Mouse (Mus musculus) thymus, adult 2 months (tissue): ENCODE measurements around the gene Fam227b. TPM values are rescaled to one million over a fixed set of nuclear protein-coding genes. Genes with fewer than 3 reads are reported as not detected.

Experiments used
- DNase-seq: peaks from one replicate; pipeline ENCODE4 v3.0.0; 2021
- H3K27ac ChIP-seq: fragments of 200-500 bp; 2 replicates; pipeline ENCODE4 v1.5.1; 2012; ENCODE audit warnings: low read length, control low read depth; ENCODE audit not compliant: control insufficient read depth, insufficient read depth
- H3K27me3 ChIP-seq: fragments of 200-500 bp; 2 replicates; pipeline ENCODE4 v1.6.1; 2012; ENCODE audit warnings: mild to moderate bottlenecking, low read length, moderate library complexity, mixed read lengths; ENCODE audit not compliant: control insufficient read depth, insufficient read depth
- H3K36me3 ChIP-seq: fragments of 200-500 bp; 2 replicates; pipeline ENCODE4 v1.6.1; 2012; ENCODE audit warnings: mild to moderate bottlenecking, low read length, moderate library complexity; ENCODE audit not compliant: control insufficient read depth, insufficient read depth
- H3K4me1 ChIP-seq: fragments of 200-500 bp; replicated peaks from 2 replicates; pipeline ENCODE4 v1.6.1; 2012; ENCODE audit warnings: low read length; ENCODE audit not compliant: control insufficient read depth, insufficient read depth
- H3K4me3 ChIP-seq: fragments of 200-500 bp; 2 replicates; pipeline ENCODE4 v1.5.1; 2012; ENCODE audit warnings: mild to moderate bottlenecking, low read length, control low read depth, moderate library complexity; ENCODE audit not compliant: control insufficient read depth, insufficient read depth
- CTCF ChIP-seq: fragments of 200-500 bp; IDR thresholded peaks from 2 replicates; pipeline ENCODE4 v1.5.1; 2012; ENCODE audit warnings: mild to moderate bottlenecking, control low read depth, low read length, moderate library complexity, borderline replicate concordance; ENCODE audit not compliant: control insufficient read depth, poor library complexity, insufficient read depth; ENCODE audit errors: extremely low read depth
- POLR2A ChIP-seq: fragments of 200-500 bp; IDR thresholded peaks from 2 replicates; pipeline ENCODE4 v1.6.1; 2012; ENCODE audit warnings: mild to moderate bottlenecking, low read length, control low read depth, moderate library complexity; ENCODE audit not compliant: control insufficient read depth, poor library complexity, insufficient read depth; ENCODE audit errors: extremely low read depth
- WGBS: fragments of 180-500 bp; shearing (Covaris S2); methylation state at CpG from one replicate; pipeline ENCODE4 v1.1.7; 2018; 5-methylcytosine and 5-hydroxymethylcytosine counted together
- polyA plus RNA-seq: library from polyadenylated mRNA; depleted of rRNA; stranded (reverse); fragments of >200 nt; gene quantifications from 2 replicates; pipeline ENCODE4 v1.2.3, GENCODE M21; 2012

Gene Fam227b
- polyA plus RNA-seq, 1 experiment: not detected

DNA sequence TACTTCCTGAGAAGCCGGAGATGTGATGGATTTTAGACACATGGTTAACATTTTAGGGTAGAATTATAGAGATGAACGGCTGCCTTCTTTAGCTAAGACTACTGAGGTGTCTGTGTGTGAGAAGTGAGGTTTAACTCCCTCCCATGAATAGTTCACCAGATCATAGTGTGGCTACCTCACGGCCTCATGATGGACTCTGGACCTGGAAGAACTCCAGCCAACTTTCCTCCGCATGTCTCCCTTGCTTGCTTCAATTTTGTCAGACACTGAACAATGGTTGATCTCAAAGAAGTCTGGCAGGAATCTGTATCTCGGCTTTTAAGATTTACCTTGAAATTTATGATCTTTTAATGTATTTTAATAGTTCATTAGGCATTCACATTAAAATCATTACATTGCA, 106.2 kb downstream of the Fam227b start:
- TF ChIP-seq POLR2A (no peak), CTCF (no peak)
- 92% methylated on average over 5 of the region's 5 CpGs for WGBS
- Histone ChIP-seq H3K4me3 (no peak overlapping the region), H3K36me3 (no peaks in the 10 kb centered on the region), H3K27ac (no peak overlapping the region), H3K27me3 (no peaks in the 10 kb centered on the region), H3K4me1 (no peaks in the 10 kb centered on the region)
- DNase-seq: no peak

DNA sequence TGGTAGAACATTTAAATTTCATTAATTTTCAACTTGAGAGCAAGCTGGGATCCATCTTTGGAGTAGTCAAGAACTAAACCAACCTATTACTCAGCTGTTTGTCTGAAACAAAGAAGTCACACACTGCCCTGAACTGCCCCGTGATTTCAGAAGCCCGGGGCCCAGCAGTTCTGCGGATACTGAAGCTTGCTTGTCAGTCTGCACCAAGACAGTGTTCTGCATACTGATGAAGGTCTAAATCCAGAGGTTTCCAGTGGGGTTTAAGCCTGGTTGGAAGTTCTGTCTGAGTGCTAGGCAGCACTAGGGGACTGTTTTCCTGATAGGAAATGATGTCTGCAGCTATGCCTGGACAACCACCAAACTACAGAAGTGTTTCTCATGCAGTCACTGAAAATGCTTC, 109.1 kb downstream of the Fam227b start:
- DNase-seq: no peak
- no peak overlapping the region for H3K4me3 ChIP-seq
- no peak overlapping the region for H3K27ac ChIP-seq
- no peaks in the 10 kb centered on the region for H3K4me1 ChIP-seq
- WGBS: 85% methylated on average over 3 of the region's 3 CpGs
- H3K36me3 ChIP-seq: no peaks in the 10 kb centered on the region
- no peaks in the 10 kb centered on the region for H3K27me3 ChIP-seq
- no peak for TF ChIP-seq POLR2A
- no peak for TF ChIP-seq CTCF

DNA sequence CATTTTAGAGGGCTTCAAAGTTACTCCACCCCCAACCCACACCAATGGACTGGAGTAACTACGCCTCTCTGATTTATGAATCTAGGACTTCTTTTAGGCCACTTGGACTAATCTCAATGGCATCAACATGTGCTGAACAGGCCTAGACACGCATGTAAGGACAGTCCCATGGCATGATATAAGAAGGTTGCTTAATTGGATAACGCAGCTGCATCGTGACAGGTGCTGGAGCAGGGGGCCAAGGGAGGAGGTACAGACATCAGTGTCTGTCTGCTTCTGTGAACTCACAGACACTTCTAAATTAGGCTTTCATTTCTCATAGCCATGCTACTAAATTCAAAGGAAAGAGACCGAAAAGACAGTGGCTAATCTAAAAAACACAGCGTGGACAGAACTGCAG, 110.6 kb downstream of the Fam227b start:
- Histone ChIP-seq H3K36me3 (no peaks in the 10 kb centered on the region), H3K27ac (no peak overlapping the region), H3K4me3 (no peak overlapping the region), H3K27me3 (no peaks in the 10 kb centered on the region), H3K4me1 (no peaks in the 10 kb centered on the region)
- WGBS: 95% methylated on average over 6 of the region's 6 CpGs
- DNase-seq: no peak
- TF ChIP-seq CTCF (no peak), POLR2A (no peak)

DNA sequence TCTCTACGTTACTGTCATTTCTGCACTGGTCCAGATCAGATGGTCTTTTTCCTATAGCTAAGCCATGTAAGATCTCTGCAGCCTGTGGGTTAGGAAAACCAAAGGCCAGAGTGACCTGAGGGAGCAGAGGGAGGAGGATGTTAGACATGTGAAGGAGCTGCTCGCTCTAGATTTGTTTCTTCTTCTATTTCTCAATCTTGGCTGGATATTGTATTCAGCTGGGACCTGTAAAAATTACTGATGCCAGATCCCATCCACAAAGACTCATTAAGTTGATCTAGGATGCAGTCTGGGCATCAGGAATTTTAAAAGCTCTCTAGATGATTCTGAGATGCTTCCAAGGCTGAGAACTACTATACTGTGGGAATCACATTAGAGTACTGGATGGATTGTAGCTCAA, 111.2 kb downstream of the Fam227b start:
- Histone ChIP-seq H3K27ac (no peak overlapping the region), H3K27me3 (no peaks in the 10 kb centered on the region), H3K4me3 (no peak overlapping the region), H3K4me1 (no peaks in the 10 kb centered on the region), H3K36me3 (no peaks in the 10 kb centered on the region)
- DNase-seq: no peak
- no peak for TF ChIP-seq POLR2A
- no peak for TF ChIP-seq CTCF
- 93% methylated on average over 2 of the region's 2 CpGs for WGBS

DNA sequence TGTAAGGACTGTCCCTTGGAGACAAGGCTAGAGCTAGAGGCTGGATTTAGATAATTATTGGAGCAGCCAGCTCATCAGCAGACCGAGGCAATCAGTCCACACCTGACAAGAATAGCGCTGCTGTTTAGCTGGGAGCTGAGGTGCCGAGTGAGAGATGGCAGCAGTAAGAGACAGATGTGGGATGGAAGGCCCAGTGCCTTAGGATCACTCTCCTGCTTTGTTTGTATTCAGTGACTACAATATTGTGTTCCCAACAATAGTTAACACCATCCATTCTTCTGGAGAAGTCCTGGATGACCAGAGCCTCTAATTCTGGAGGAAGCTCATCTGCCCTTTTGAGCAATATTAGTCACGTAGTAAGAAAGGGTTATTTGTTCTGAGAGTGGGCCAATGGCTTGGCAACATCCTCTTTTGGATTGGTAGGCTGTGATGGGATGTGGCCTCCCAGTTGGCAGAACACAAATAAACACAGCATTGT, 112.4 kb downstream of the Fam227b start:
- 80% methylated on average over 4 of the region's 4 CpGs for WGBS
- H3K4me1 ChIP-seq: no peaks in the 10 kb centered on the region
- H3K4me3 ChIP-seq: no peak overlapping the region
- no peak for DNase-seq
- H3K36me3 ChIP-seq: no peaks in the 10 kb centered on the region
- no peaks in the 10 kb centered on the region for H3K27me3 ChIP-seq
- no peak overlapping the region for H3K27ac ChIP-seq
- TF ChIP-seq CTCF (no peak), POLR2A (no peak)

DNA sequence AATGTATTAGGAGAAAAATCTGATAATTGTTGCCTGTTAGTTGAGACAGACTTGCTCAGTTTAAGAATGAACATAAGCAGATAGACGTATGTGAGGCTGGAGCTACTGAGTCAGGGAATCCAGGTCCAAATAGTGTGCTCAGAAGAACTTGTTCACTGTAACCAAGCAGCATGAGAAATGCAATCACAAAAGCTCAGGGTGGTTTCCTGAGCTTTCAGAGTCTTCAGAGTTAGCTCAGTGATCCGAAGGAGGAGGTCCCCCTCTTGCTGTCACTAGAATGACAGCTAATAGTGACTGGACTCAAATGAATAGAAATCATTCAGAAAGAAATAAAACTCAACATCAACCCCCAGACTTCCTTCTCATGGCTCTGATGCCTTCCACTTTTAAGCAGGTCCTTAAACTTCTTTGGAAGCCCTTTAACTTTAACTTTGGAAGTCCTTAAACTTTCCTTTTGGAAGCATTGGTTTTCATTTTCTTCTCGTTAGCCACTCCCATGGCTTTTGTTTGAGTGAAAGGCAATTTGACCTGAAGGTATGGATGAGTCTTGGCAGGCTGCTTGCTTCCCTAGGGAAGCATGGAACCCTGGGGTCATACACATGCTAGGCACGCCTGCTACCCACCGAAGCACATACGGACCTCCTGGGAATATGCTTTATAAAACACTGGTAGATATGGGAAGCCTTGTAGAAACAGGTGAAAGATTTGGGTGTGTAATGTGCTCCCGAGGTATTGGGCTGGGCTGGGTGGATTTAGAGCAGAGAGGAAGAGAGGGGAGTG, 113.4 kb downstream of the Fam227b start:
- no peak for DNase-seq
- Histone ChIP-seq H3K36me3 (no peaks in the 10 kb centered on the region), H3K27ac (no peak overlapping the region), H3K27me3 (no peaks in the 10 kb centered on the region), H3K4me3 (no peak overlapping the region), H3K4me1 (no peaks in the 10 kb centered on the region)
- TF ChIP-seq CTCF (no peak), POLR2A (no peak)
- 86% methylated on average over 7 of the region's 7 CpGs for WGBS

DNA sequence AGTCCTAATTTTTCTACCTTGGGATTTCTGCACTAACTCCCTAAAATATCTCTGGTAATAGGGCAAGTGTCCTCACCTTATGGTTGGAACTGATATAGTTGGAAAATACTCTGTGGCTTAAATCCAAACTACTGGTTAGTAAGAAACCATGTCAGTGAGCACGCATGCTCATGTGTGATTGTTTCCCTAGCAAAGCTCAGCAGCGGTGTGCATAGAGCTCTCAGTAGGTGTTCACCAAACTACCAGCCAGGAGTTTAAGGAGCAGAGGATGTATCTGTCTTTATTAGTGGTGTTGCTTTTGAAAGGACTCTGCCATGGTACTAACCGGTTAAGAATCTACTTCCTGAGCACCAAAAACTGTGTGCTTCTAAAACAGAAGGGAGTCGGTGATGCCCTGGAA, 115.7 kb downstream of the Fam227b start:
- DNase-seq: no peak
- Histone ChIP-seq H3K4me1 (no peaks in the 10 kb centered on the region), H3K27me3 (no peaks in the 10 kb centered on the region), H3K4me3 (no peak overlapping the region), H3K27ac (no peak overlapping the region), H3K36me3 (no peaks in the 10 kb centered on the region)
- 91% methylated on average over 4 of the region's 4 CpGs for WGBS
- TF ChIP-seq POLR2A: no peak
- TF ChIP-seq CTCF: no peak
